Mouse (Mus musculus) heart, embryonic 11.5 days (tissue): ENCODE data around the gene Hdac9. TPM values are rescaled to one million over a fixed set of nuclear protein-coding genes. Genes with fewer than 3 reads are reported as not detected.

Experiments
- ATAC-seq: fragments of 200-750 bp; cut with Nextera tagmentation; replicated peaks from 2 replicates; pipeline ENCODE4 v1.8.0; 2017; ENCODE audit warnings: moderate library complexity; ENCODE audit not compliant: insufficient number of reproducible peaks, low FRiP score, low TSS enrichment
- H3K27ac ChIP-seq: fragments of 300-500 bp; sonication (generic); 2 replicates; pipeline ENCODE4 v1.5.1; 2014; ENCODE audit warnings: mild to moderate bottlenecking, low read depth, low read length
- H3K27me3 ChIP-seq: fragments of 300-500 bp; sonication (generic); 2 replicates; pipeline ENCODE4 v1.6.1; 2014; ENCODE audit warnings: mild to moderate bottlenecking, low read length, mixed read lengths; ENCODE audit not compliant: control insufficient read depth, insufficient read depth
- H3K36me3 ChIP-seq: fragments of 300-500 bp; sonication (generic); 2 replicates; pipeline ENCODE4 v1.6.1; 2014; ENCODE audit warnings: mild to moderate bottlenecking, low read length, moderate library complexity, mixed read lengths; ENCODE audit not compliant: control insufficient read depth, insufficient read depth
- H3K4me1 ChIP-seq: fragments of 300-500 bp; sonication (generic); 2 replicates; pipeline ENCODE4 v1.6.1; 2014; ENCODE audit warnings: low read length; ENCODE audit not compliant: control insufficient read depth, insufficient read depth
- H3K4me2 ChIP-seq: fragments of 300-500 bp; sonication (generic); 2 replicates; pipeline ENCODE4 v1.6.1; 2014; ENCODE audit warnings: mild to moderate bottlenecking, moderate library complexity
- H3K4me3 ChIP-seq: fragments of 300-500 bp; sonication (generic); 2 replicates; pipeline ENCODE4 v1.5.1; 2014; ENCODE audit warnings: low read depth, low read length
- H3K9ac ChIP-seq: fragments of 300-500 bp; sonication (generic); 2 replicates; pipeline ENCODE4 v1.6.1; 2014; ENCODE audit warnings: mild to moderate bottlenecking, low read depth, low read length, moderate library complexity
- H3K9me3 ChIP-seq: fragments of 300-500 bp; sonication (generic); replicated peaks from 2 replicates; pipeline ENCODE4 v1.6.1; 2016; ENCODE audit warnings: low read length; ENCODE audit not compliant: control insufficient read depth
- WGBS: fragments of 180-500 bp; shearing (Covaris S2); extraction: QIAGEN DNeasy Blood & Tissue Kit; methylation state at CpG from one replicate; pipeline ENCODE4 v1.1.7; 2014; ENCODE audit not compliant: insufficient replicate concordance; 5-methylcytosine and 5-hydroxymethylcytosine counted together
- polyA plus RNA-seq: library from polyadenylated mRNA; unstranded; fragments of >200 nt; fragmentation: Nextera tagmentation; extraction: Ambion mirVana; gene quantifications from 2 replicates; pipeline ENCODE4 v1.2.1, GENCODE M21; 2014

The Hdac9 gene
- polyA plus RNA-seq, 1 experiment from 2014 or later = 29.3 TPM

DNA sequence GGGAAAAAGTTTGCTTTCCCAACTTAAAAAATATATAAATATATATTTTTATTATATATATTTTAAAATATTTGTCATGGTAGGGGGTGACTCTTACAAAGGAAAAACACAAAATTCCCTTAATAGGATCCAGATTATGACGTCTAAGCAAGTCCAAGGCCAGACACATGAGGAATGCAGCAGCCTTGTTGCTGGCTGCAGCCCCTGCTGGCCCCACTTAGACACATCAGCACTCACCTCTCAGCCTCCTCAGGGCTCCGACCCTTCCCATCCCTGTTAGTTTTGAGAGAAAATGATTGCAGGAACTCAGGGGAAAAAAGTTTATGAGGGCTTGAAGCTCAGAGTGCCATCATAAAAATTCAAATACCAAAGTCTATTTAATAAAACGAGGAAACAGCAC lies 746.3 kb downstream of the Hdac9 start:
- H3K36me3 ChIP-seq = no peaks in the 10 kb centered on the region
- no peak overlapping the region for H3K4me3 ChIP-seq
- H3K27ac ChIP-seq = no peak overlapping the region
- no peak overlapping the region for H3K4me2 ChIP-seq
- no peaks in the 10 kb centered on the region for H3K4me1 ChIP-seq
- H3K27me3 ChIP-seq = no peaks in the 10 kb centered on the region
- H3K9me3 ChIP-seq = no peaks in the 10 kb centered on the region
- 28% methylated on average over 3 of the region's 3 CpGs for WGBS
- no peak overlapping the region for H3K9ac ChIP-seq
- no peak; the same call in 1 of the 2 replicates for ATAC-seq

- ATAC-seq = no peak
Measured at GRCm38 (mm10) chr12:34165674-34166073, 751.2 kb downstream of the Hdac9 start.

DNA sequence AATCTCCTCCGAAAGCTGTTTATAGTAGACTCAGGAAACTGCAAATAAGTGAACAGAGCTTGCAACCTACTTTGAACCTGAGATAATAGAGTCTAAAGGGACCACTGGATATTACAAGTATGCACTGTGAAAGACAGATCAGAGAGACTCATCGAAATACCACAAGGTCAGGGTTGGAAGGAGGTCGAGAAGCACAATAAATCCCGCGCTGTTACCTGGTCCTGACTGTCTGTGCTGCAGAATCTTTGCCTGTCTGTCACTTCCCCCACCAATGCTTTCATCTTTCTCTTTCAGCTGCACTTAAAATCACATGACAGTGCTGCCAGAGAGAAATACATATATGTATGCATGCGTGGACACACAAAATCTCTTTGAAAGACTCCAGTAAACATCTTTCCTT lies 760.6 kb downstream of the Hdac9 start:
- Histone ChIP-seq H3K9ac (no peak overlapping the region), H3K4me2 (no peak overlapping the region), H3K27ac (no peak overlapping the region), H3K36me3 (no peaks in the 10 kb centered on the region), H3K27me3 (no peaks in the 10 kb centered on the region), H3K4me3 (no peak overlapping the region), H3K9me3 (no peaks in the 10 kb centered on the region), H3K4me1 (no peaks in the 10 kb centered on the region)
- no peak for ATAC-seq
- 85% methylated on average over 6 of the region's 6 CpGs for WGBS

More at GRCm38 (mm10) chr12:34165674-34166073, 751.2 kb downstream of the Hdac9 start:
- H3K36me3 ChIP-seq = no peaks in the 10 kb centered on the region
- no peaks in the 10 kb centered on the region for H3K4me1 ChIP-seq
- no peak overlapping the region for H3K27ac ChIP-seq
- H3K4me3 ChIP-seq = no peak overlapping the region
- H3K4me2 ChIP-seq = no peak overlapping the region
- no peak overlapping the region for H3K9ac ChIP-seq
- 64% methylated on average over 4 of the region's 4 CpGs for WGBS
- no peaks in the 10 kb centered on the region for H3K27me3 ChIP-seq
- no peaks in the 10 kb centered on the region for H3K9me3 ChIP-seq

GRCm38 (mm10) chr12:34155740-34156139 lies 761.2 kb downstream of the Hdac9 start:
- Histone ChIP-seq H3K27ac (no peak overlapping the region), H3K9ac (no peak overlapping the region)
- WGBS = 57% methylated on average over 5 of the region's 5 CpGs

DNA sequence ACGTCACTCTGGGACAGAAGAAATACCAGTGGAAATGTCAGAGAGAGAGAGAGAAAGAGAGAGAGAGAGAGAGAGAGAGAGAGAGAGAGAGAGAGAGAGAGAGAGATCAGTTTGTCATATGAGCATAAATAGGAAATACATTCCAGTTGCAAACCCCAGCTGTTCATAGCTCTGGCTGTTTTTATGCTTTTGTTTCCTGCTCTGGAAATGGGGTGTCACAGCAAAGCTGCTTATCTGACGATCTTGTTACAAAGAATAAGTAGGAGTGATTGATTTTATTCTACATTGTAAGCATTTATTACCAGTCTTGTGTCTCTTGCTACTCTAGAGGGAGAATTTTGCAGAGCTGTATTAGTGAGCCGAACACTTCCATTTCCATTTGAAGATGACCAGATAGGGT lies 762.1 kb downstream of the Hdac9 start:
- no peak overlapping the region for H3K9ac ChIP-seq
- WGBS = 71% methylated on average over 3 of the region's 3 CpGs

More at GRCm38 (mm10) chr12:34155740-34156139, 761.2 kb downstream of the Hdac9 start:
- Histone ChIP-seq H3K9me3 (no peaks in the 10 kb centered on the region), H3K4me1 (no peaks in the 10 kb centered on the region), H3K36me3 (no peaks in the 10 kb centered on the region), H3K27me3 (no peaks in the 10 kb centered on the region), H3K4me2 (no peak overlapping the region), H3K4me3 (no peak overlapping the region)
- no peak for ATAC-seq

DNA sequence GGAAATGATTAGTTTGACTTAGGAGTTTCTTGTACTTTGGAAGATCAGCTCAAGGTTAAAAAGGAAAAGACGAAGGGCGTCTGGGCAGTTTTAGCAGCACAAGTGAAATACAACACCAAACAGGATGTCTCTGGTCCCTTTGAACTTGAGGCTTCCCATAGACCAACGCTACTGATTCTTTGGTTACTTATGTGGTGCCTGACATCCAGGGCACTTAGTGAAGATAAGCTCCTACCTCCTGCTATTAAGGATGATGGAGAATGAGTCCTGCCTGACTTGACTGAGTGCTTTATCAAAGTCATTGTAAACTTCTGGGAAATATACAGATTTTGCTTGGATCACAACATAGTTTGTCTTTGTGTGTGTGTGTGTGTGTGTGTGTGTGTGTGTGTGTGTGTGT lies 765.6 kb downstream of the Hdac9 start:
- H3K4me3 ChIP-seq = no peak overlapping the region

More for the DNA sequence above, 762.1 kb downstream of the Hdac9 start:
- Histone ChIP-seq H3K4me3 (no peak overlapping the region), H3K27me3 (no peaks in the 10 kb centered on the region), H3K4me1 (no peaks in the 10 kb centered on the region), H3K4me2 (no peak overlapping the region), H3K27ac (no peak overlapping the region), H3K36me3 (no peaks in the 10 kb centered on the region), H3K9me3 (no peaks in the 10 kb centered on the region)
- ATAC-seq = no peak

GRCm38 (mm10) chr12:34142743-34143142 lies 774.2 kb downstream of the Hdac9 start:
- WGBS = 75% methylated on average over 2 of the region's 2 CpGs
- no peak overlapping the region for H3K27ac ChIP-seq
- no peak overlapping the region for H3K4me3 ChIP-seq
- no peaks in the 10 kb centered on the region for H3K9me3 ChIP-seq
- H3K27me3 ChIP-seq = no peaks in the 10 kb centered on the region
- no peaks in the 10 kb centered on the region for H3K36me3 ChIP-seq
- H3K9ac ChIP-seq = no peak overlapping the region
- no peaks in the 10 kb centered on the region for H3K4me1 ChIP-seq
- H3K4me2 ChIP-seq = no peak overlapping the region
- no peak for ATAC-seq

More for the DNA sequence above, 765.6 kb downstream of the Hdac9 start:
- ATAC-seq = no peak
- no peak overlapping the region for H3K27ac ChIP-seq
- H3K36me3 ChIP-seq = no peaks in the 10 kb centered on the region
- WGBS = 22% methylated on average over 3 of the region's 3 CpGs
- no peak overlapping the region for H3K4me2 ChIP-seq
- H3K27me3 ChIP-seq = no peaks in the 10 kb centered on the region
- H3K9me3 ChIP-seq = no peaks in the 10 kb centered on the region
- H3K9ac ChIP-seq = no peak overlapping the region
- H3K4me1 ChIP-seq = no peaks in the 10 kb centered on the region

DNA sequence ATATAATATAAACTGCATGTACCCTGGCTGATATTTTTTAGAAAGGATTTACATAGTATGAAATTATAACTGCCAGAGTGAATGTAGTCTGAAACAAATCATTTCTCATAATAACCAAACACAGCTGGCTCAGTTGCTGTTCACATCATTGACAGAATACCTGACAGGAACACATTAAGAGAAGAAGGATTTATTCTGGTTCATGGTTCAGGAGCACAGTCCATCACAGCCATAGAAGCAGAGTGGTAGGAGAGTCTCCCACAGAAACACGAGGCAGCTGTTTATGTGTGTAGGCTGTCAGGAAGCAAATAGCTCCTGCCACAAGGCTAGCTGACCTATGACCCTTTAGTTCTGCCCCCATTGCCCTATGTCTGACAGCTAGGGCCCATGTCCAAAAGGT lies 803.6 kb downstream of the Hdac9 start:
- Histone ChIP-seq H3K36me3 (no peaks in the 10 kb centered on the region), H3K27ac (no peak overlapping the region), H3K4me2 (no peak overlapping the region), H3K27me3 (no peaks in the 10 kb centered on the region), H3K9ac (no peak overlapping the region), H3K4me3 (no peak overlapping the region), H3K9me3 (no peaks in the 10 kb centered on the region), H3K4me1 (no peaks in the 10 kb centered on the region)
- ATAC-seq = no peak
- WGBS = 34% methylated on average over 1 of the region's 1 CpGs

DNA sequence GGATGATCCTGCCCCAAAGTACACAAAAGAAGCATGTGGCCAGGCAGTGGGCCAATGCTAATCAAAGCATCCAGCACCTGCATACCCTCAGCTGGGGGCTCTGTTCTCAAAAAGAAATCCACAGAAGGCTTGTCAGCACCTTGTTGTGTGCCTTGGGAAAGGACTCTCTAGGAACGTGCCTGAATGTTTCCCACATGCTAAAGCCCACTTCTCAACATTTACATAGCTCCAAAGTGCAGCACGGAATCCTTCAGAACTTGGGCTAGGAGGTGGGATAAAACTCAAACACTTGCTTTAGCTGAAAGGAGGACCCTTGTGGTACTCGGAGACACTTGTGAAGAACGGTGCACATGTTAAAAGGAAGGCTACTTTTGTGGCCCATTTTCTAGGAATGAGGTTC lies 823.9 kb downstream of the Hdac9 start:
- H3K9me3 ChIP-seq = no peaks in the 10 kb centered on the region
- H3K4me2 ChIP-seq = no peak overlapping the region
- H3K9ac ChIP-seq = no peak overlapping the region
- no peak for ATAC-seq
- H3K27me3 ChIP-seq = no peaks in the 10 kb centered on the region
- no peaks in the 10 kb centered on the region for H3K4me1 ChIP-seq
- no peak overlapping the region for H3K27ac ChIP-seq
- no peak overlapping the region for H3K4me3 ChIP-seq
- 47% methylated on average over 4 of the region's 4 CpGs for WGBS
- no peaks in the 10 kb centered on the region for H3K36me3 ChIP-seq
